Mouse (Mus musculus) hindbrain, postnatal 0 days (tissue): Measurements from ENCODE around the gene Gucd1. TPM values are rescaled to one million over a fixed set of nuclear protein-coding genes. Genes with fewer than 3 reads are reported as not detected.

ENCODE experiments used
- ATAC-seq: fragments of 200-750 bp; cut with Nextera tagmentation; 2 replicates; pipeline ENCODE4 v1.8.0; 2017; ENCODE audit warnings: mild to moderate bottlenecking, moderate TSS enrichment, moderate library complexity
- DNase-seq: peaks from one replicate; pipeline ENCODE4 v3.0.0-alpha.2; 2015; ENCODE audit warnings: low spot score
- H3K27ac ChIP-seq: fragments of 300-500 bp; sonication (generic); 2 replicates; pipeline ENCODE4 v1.5.1; 2014; ENCODE audit warnings: mild to moderate bottlenecking
- H3K27me3 ChIP-seq: fragments of 300-500 bp; sonication (generic); 2 replicates; pipeline ENCODE4 v1.6.1; 2014; ENCODE audit warnings: low read length, mixed read lengths; ENCODE audit not compliant: insufficient read depth
- H3K36me3 ChIP-seq: fragments of 300-500 bp; sonication (generic); 2 replicates; pipeline ENCODE4 v1.6.1; 2014; ENCODE audit warnings: low read length, mixed read lengths; ENCODE audit not compliant: insufficient read depth
- H3K4me1 ChIP-seq: fragments of 300-500 bp; sonication (generic); 2 replicates; pipeline ENCODE4 v1.6.1; 2014; ENCODE audit warnings: antibody characterized with exemption, low read length, mixed read lengths; ENCODE audit not compliant: insufficient read depth
- H3K4me2 ChIP-seq: fragments of 300-500 bp; sonication (generic); 2 replicates; pipeline ENCODE4 v1.6.1; 2014; ENCODE audit warnings: low read depth, mild to moderate bottlenecking, low read length, moderate library complexity, mixed read lengths
- H3K4me3 ChIP-seq: fragments of 300-500 bp; sonication (generic); 2 replicates; pipeline ENCODE4 v1.5.1; 2014; ENCODE audit warnings: low read length
- H3K9ac ChIP-seq: fragments of 300-500 bp; sonication (generic); replicated peaks from 2 replicates; pipeline ENCODE4 v1.6.1; 2014; ENCODE audit warnings: mild to moderate bottlenecking, low read length, moderate library complexity, mixed read lengths
- H3K9me3 ChIP-seq: fragments of 300-500 bp; sonication (generic); 2 replicates; pipeline ENCODE4 v1.6.1; 2016; ENCODE audit warnings: low read length, mixed read lengths
- CTCF ChIP-seq: IDR thresholded peaks from 2 replicates; pipeline ENCODE4 v1.5.1; 2016; ENCODE audit warnings: antibody characterized with exemption, control low read depth, low read depth
- WGBS: fragments of 180-500 bp; shearing (Covaris S2); extraction: QIAGEN DNeasy Blood & Tissue Kit; methylation state at CpG from one replicate; pipeline ENCODE4 v1.1.7; 2014; 5-methylcytosine and 5-hydroxymethylcytosine counted together
- polyA plus RNA-seq: library from polyadenylated mRNA; unstranded; fragments of >200 nt; fragmentation: Nextera tagmentation; extraction: Ambion mirVana; gene quantifications from 2 replicates; pipeline ENCODE4 v1.2.1, GENCODE M21; 2015
- total RNA-seq: library from RNA; depleted of rRNA; stranded (reverse); fragments of >200 nt; gene quantifications from 2 replicates; pipeline ENCODE4 v1.2.3, GENCODE M21; 2014

The Gucd1 gene
- total and polyA plus RNA-seq, 2 experiments from 2014 or later: 15.6 to 44.3 TPM

- Histone ChIP-seq H3K9ac (no peak overlapping the region), H3K9me3 (no peaks in the 10 kb centered on the region), H3K4me3 (no peak overlapping the region), H3K27me3 (no peaks in the 10 kb centered on the region), H3K4me1 (no peaks in the 10 kb centered on the region), H3K4me2 (no peak overlapping the region), H3K36me3 (no peaks in the 10 kb centered on the region), H3K27ac (no peak overlapping the region)
- 50% methylated on average over 9 of the region's 9 CpGs for WGBS
- peak; percentile 86 for DNase-seq
- peak; percentile 40 for ATAC-seq
- TF ChIP-seq CTCF: peak; percentile 97
Observed at GRCm38 (mm10) chr10:75486086-75486979, 31.4 kb downstream of the Gucd1 start.

- ATAC-seq: no peak
- Histone ChIP-seq H3K9ac (no peak overlapping the region), H3K4me2 (no peak overlapping the region), H3K36me3 (no peaks in the 10 kb centered on the region), H3K4me3 (no peak overlapping the region), H3K27ac (no peak overlapping the region), H3K4me1 (no peaks in the 10 kb centered on the region), H3K27me3 (no peaks in the 10 kb centered on the region), H3K9me3 (no peaks in the 10 kb centered on the region)
- no peak for DNase-seq
- no peak for TF ChIP-seq CTCF
- 85% methylated on average over 6 of the region's 6 CpGs for WGBS
Observed at GRCm38 (mm10) chr10:75484767-75485166, 33.0 kb downstream of the Gucd1 start.

GRCm38 (mm10) chr10:75484066-75484465, 33.7 kb downstream of the Gucd1 start:
- DNase-seq (no peak), ATAC-seq (no peak)
- Histone ChIP-seq H3K4me3 (no peak overlapping the region), H3K4me2 (no peak overlapping the region), H3K9ac (no peak overlapping the region), H3K27ac (no peak overlapping the region), H3K27me3 (no peaks in the 10 kb centered on the region), H3K4me1 (no peaks in the 10 kb centered on the region), H3K9me3 (no peaks in the 10 kb centered on the region), H3K36me3 (no peaks in the 10 kb centered on the region)
- TF ChIP-seq CTCF: no peak
- WGBS: 93% methylated on average over 6 of the region's 6 CpGs

- H3K36me3 ChIP-seq: no peaks in the 10 kb centered on the region
- H3K27me3 ChIP-seq: no peaks in the 10 kb centered on the region
- H3K9ac ChIP-seq: no peak overlapping the region
- WGBS: 76% methylated on average over 11 of the region's 11 CpGs
- ATAC-seq (no peak), DNase-seq (no peak)
- H3K4me3 ChIP-seq: no peak overlapping the region
- H3K9me3 ChIP-seq: no peaks in the 10 kb centered on the region
- no peak overlapping the region for H3K27ac ChIP-seq
- H3K4me1 ChIP-seq: no peaks in the 10 kb centered on the region
- H3K4me2 ChIP-seq: no peak overlapping the region
- no peak for TF ChIP-seq CTCF
Observed at GRCm38 (mm10) chr10:75482919-75483483, 34.8 kb downstream of the Gucd1 start.

GRCm38 (mm10) chr10:75482271-75482670, 35.5 kb downstream of the Gucd1 start:
- 92% methylated on average over 5 of the region's 5 CpGs for WGBS
- no peak overlapping the region for H3K4me2 ChIP-seq
- no peaks in the 10 kb centered on the region for H3K27me3 ChIP-seq
- H3K4me1 ChIP-seq: no peaks in the 10 kb centered on the region
- ATAC-seq: no peak
- no peak overlapping the region for H3K4me3 ChIP-seq
- H3K36me3 ChIP-seq: no peaks in the 10 kb centered on the region
- no peak overlapping the region for H3K9ac ChIP-seq
- no peak for TF ChIP-seq CTCF
- DNase-seq: no peak
- no peak overlapping the region for H3K27ac ChIP-seq
- H3K9me3 ChIP-seq: no peaks in the 10 kb centered on the region

- ATAC-seq: no peak
- Histone ChIP-seq H3K36me3 (no peaks in the 10 kb centered on the region), H3K4me2 (no peak overlapping the region), H3K27me3 (no peaks in the 10 kb centered on the region), H3K9ac (no peak overlapping the region), H3K9me3 (no peaks in the 10 kb centered on the region), H3K27ac (no peak overlapping the region), H3K4me3 (no peak overlapping the region), H3K4me1 (no peaks in the 10 kb centered on the region)
- TF ChIP-seq CTCF: no peak
- 84% methylated on average over 4 of the region's 4 CpGs for WGBS
- no peak for DNase-seq
Observed at GRCm38 (mm10) chr10:75481703-75482102, 36.1 kb downstream of the Gucd1 start.

- H3K4me3 ChIP-seq: no peak overlapping the region
- WGBS: 82% methylated on average over 2 of the region's 2 CpGs
Observed at GRCm38 (mm10) chr10:75479955-75480354, 37.8 kb downstream of the Gucd1 start.

More at GRCm38 (mm10) chr10:75479955-75480354, 37.8 kb downstream of the Gucd1 start:
- Histone ChIP-seq H3K27me3 (no peaks in the 10 kb centered on the region), H3K36me3 (no peaks in the 10 kb centered on the region), H3K9me3 (no peaks in the 10 kb centered on the region), H3K27ac (no peak overlapping the region), H3K4me2 (no peak overlapping the region), H3K4me1 (no peaks in the 10 kb centered on the region), H3K9ac (no peak overlapping the region)
- DNase-seq: no peak
- ATAC-seq: no peak
- no peak for TF ChIP-seq CTCF
